Mouse (Mus musculus) cortical plate, adult 2 months (tissue): ENCODE results near the gene Tchhl1. TPM values are rescaled to one million over a fixed set of nuclear protein-coding genes. Genes with fewer than 3 reads are reported as not detected.
A peak's percentile ranks its signal among the peaks of the same experiment; 100 is the strongest.
"Not testable (repeated sequence)": the region's sequence is repeated elsewhere in the genome, so short reads cannot be mapped to it uniquely, and the experiment has no call there.

ENCODE experiments used
- H3K27ac ChIP-seq: fragments of 200-500 bp; 2 replicates; pipeline ENCODE4 v1.5.1; 2012; ENCODE audit warnings: low read length, control low read depth, inconsistent platforms; ENCODE audit not compliant: insufficient read depth
- H3K4me1 ChIP-seq: fragments of 200-500 bp; 2 replicates; pipeline ENCODE4 v1.6.1; 2011; ENCODE audit warnings: low read length; ENCODE audit not compliant: control insufficient read depth, insufficient read depth
- H3K4me3 ChIP-seq: fragments of 200-500 bp; 2 replicates; pipeline ENCODE4 v1.5.1; 2011; ENCODE audit warnings: mild to moderate bottlenecking, low read length, control low read depth; ENCODE audit not compliant: insufficient read depth
- CTCF ChIP-seq: fragments of 200-500 bp; IDR thresholded peaks from 2 replicates; pipeline ENCODE4 v1.5.1; 2011; ENCODE audit warnings: mild to moderate bottlenecking, control low read depth, low read length; ENCODE audit not compliant: insufficient read depth; ENCODE audit errors: extremely low read depth
- POLR2A ChIP-seq: fragments of 200-500 bp; IDR thresholded peaks from 2 replicates; pipeline ENCODE4 v1.6.1; 2011; ENCODE audit warnings: mild to moderate bottlenecking, low read length, control low read depth; ENCODE audit not compliant: insufficient read depth; ENCODE audit errors: extremely low read depth
- polyA plus RNA-seq: library from polyadenylated mRNA; depleted of rRNA; stranded (reverse); fragments of >200 nt; gene quantifications from 2 replicates; pipeline ENCODE4 v1.2.3, GENCODE M21; 2012; rRNA removed

Gene Tchhl1
- polyA plus RNA-seq: not detected in 2 replicates

- no peak for TF ChIP-seq POLR2A
- H3K27ac ChIP-seq: no peak within 1 kb of the TSS
Measured at GRCm38 (mm10) chr3:93468561-93468960, at the start of gene Tchhl1. Gene Tchhl1 (plus strand): TSS chr3:93468754.

GRCm38 (mm10) chr3:93431673-93432072 lies 36.9 kb upstream of the Tchhl1 start:
- H3K4me1 ChIP-seq: no peaks in the 10 kb centered on the region
- TF ChIP-seq CTCF (no peak), POLR2A (no peak)
- no peak overlapping the region for H3K27ac ChIP-seq
- H3K4me3 ChIP-seq: no peak overlapping the region

More at GRCm38 (mm10) chr3:93468561-93468960, at the start of gene Tchhl1:
- H3K4me3 ChIP-seq: no peak within 1 kb of the TSS
- H3K4me1 ChIP-seq: no peaks in the 10 kb centered on the region

DNA sequence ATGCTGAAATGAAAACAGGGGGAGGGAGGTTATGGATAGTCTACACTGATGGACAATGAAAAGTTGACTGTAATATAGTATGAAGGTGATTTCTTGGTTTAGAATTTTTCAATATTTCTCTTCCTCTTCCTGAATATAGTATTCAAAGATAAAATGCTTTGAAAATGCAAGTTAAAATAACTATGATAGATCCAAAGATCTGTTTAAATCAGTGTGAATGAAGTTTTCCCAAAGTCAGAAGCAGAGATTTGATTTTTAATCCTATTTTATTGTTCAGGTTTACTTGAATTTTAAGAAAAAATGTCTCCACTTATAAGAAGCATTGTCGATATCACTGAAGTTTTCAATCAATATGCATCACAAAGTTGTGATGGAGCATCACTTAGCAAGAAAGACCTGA lies 26.5 kb upstream of the Tchhl1 start, which contains the start of gene Tchh:
TSS of gene Tchh (plus strand) at position 301 of the 400 bp plus-strand sequence.
- TF ChIP-seq POLR2A (no peak), CTCF (no peak)
- Histone ChIP-seq H3K27ac (no peak within 1 kb of the TSS), H3K4me1 (peaks cover 2% of the 10 kb centered on the region; the same call in 1 of the 2 replicates), H3K4me3 (no peak within 1 kb of the TSS; the same call in 1 of the 2 replicates)

GRCm38 (mm10) chr3:93443501-93444101 lies 25.0 kb upstream of the Tchhl1 start:
- Histone ChIP-seq H3K4me1 (peaks cover 2% of the 10 kb centered on the region; the same call in 1 of the 2 replicates), H3K27ac (no peak overlapping the region), H3K4me3 (peak overlapping the region; percentile 43)
- TF ChIP-seq CTCF (no peak), POLR2A (no peak)

GRCm38 (mm10) chr3:93444343-93445164 lies 24.0 kb upstream of the Tchhl1 start:
- Histone ChIP-seq H3K4me1 (peaks cover 2% of the 10 kb centered on the region; the same call in 1 of the 2 replicates), H3K27ac (0 out of 2 replicates have a peak overlapping the region, but pooled peaks have one; percentile 39), H3K4me3 (peak overlapping the region; percentile 43)
- TF ChIP-seq POLR2A (peak; percentile 32; the same call in 1 of the 2 replicates), CTCF (no peak)

GRCm38 (mm10) chr3:93445165-93445705 lies 23.3 kb upstream of the Tchhl1 start:
- TF ChIP-seq POLR2A (no peak), CTCF (no peak)
- peaks cover 2% of the 10 kb centered on the region; the same call in 1 of the 2 replicates for H3K4me1 ChIP-seq
- peak overlapping the region; percentile 43 for H3K4me3 ChIP-seq
- H3K27ac ChIP-seq: no peak overlapping the region

- TF ChIP-seq POLR2A (no peak), CTCF (no peak)
- H3K4me1 ChIP-seq: peaks cover 2% of the 10 kb centered on the region; the same call in 1 of the 2 replicates
- peak overlapping the region; percentile 43 for H3K4me3 ChIP-seq
- H3K27ac ChIP-seq: no peak overlapping the region
Measured at GRCm38 (mm10) chr3:93446128-93446755, 22.3 kb upstream of the Tchhl1 start.

DNA sequence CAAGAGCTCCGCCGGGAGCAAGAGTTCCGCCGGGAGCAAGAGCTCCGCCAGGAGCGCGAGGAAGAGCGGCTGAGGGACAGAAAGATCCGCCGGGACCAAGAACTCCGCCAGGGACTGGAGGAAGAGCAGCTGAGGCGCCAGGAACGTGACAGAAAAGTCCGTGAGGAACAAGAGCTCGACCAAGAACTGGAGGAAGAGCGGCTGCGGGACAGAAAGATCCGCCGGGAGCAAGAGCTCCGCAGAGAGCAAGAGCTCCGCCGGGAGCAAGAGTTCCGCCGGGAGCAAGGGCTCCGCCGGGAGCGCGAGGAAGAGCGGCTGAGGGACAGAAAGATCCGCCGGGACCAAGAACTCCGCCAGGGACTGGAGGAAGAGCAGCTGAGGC lies 21.8 kb upstream of the Tchhl1 start:
- not testable (repeated sequence) for H3K4me1 ChIP-seq, H3K27ac ChIP-seq
- H3K4me3 ChIP-seq: peak overlapping the region; percentile 43

DNA sequence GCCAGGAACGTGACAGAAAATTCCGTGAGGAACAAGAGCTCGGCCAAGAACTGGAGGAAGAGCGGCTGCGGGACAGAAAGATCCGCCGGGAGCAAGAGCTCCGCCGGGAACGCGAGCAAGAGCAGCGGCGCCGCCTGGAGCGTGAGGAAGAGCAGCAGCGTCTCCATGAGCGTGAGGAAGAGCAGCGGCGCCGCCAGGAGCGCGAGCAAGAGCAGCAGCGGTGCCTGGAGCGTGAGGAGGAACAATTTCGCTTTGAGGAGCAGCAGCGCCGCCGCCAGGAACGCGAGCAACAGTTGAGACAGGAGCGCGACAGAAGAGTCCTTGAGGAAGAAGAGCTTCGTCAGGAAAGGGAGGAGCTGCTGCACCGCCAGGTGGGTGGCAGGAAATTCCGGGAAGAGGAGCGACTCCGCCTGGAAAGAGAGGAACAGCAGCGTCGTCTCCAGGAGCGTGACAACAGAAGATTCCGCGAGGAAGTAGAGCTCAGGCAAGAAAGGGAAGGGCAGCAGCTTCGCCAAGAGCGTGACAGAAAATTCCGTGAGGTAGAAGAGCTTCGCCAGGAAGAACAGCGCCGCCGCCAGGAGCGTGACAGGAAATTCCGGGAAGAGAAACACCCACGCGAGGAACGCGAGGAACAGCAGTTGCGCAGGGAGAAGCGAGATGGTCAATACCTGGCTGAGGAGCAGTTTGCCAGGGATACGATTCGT lies 21.3 kb upstream of the Tchhl1 start:
- Histone ChIP-seq H3K27ac (no peak overlapping the region; the same call in 1 of the 2 replicates), H3K4me1 (peaks cover 2% of the 10 kb centered on the region; the same call in 1 of the 2 replicates), H3K4me3 (peak overlapping the region; percentile 43)
- TF ChIP-seq POLR2A (peak; percentile 75), CTCF (peak; percentile 11; the same call in 1 of the 2 replicates)
